Mouse (Mus musculus): ENCODE measurements around the gene Bfsp1.

Bfsp1 gene

GRCm38 (mm10) chr2:143852295-143853275 lies 10.4 kb downstream of the Bfsp1 start:
- DNase-seq, result no peak

- no peak for DNase-seq
These were observed 11.4 kb downstream of the Bfsp1 start for GRCm38 (mm10) chr2:143851354-143852221.

GRCm38 (mm10) chr2:143847291-143847690 lies 15.7 kb downstream of the Bfsp1 start:
- DNase-seq, result no peak

GRCm38 (mm10) chr2:143846799-143847198 lies 16.2 kb downstream of the Bfsp1 start:
- DNase-seq, result no peak

GRCm38 (mm10) chr2:143844779-143845178 lies 18.2 kb downstream of the Bfsp1 start:
- no peak for DNase-seq

- DNase-seq, result no peak
These were observed 21.4 kb downstream of the Bfsp1 start for GRCm38 (mm10) chr2:143841536-143841935.

GRCm38 (mm10) chr2:143840895-143841294 lies 22.1 kb downstream of the Bfsp1 start:
- DNase-seq, result no peak

- DNase-seq, result no peak
These were observed 23.5 kb downstream of the Bfsp1 start for GRCm38 (mm10) chr2:143839458-143839857.

- DNase-seq, result no peak
These were observed 24.3 kb downstream of the Bfsp1 start for GRCm38 (mm10) chr2:143838698-143839097.

GRCm38 (mm10) chr2:143837291-143837701 lies 25.7 kb downstream of the Bfsp1 start:
- peak; percentile 20 to 41 for DNase-seq

GRCm38 (mm10) chr2:143835820-143836219 lies 27.2 kb downstream of the Bfsp1 start:
- DNase-seq, result no peak

- DNase-seq, result no peak
These were observed 28.9 kb downstream of the Bfsp1 start for GRCm38 (mm10) chr2:143834082-143834481.

GRCm38 (mm10) chr2:143832721-143833120 lies 30.3 kb downstream of the Bfsp1 start:
- DNase-seq, result no peak

GRCm38 (mm10) chr2:143831645-143832044 lies 31.3 kb downstream of the Bfsp1 start:
- DNase-seq, result no peak

- DNase-seq, result no peak
These were observed 49.5 kb downstream of the Bfsp1 start for GRCm38 (mm10) chr2:143813461-143813860.

- DNase-seq, result no peak
These were observed 50.7 kb downstream of the Bfsp1 start for GRCm38 (mm10) chr2:143812262-143812661.

GRCm38 (mm10) chr2:143808789-143809188 lies 54.2 kb downstream of the Bfsp1 start:
- DNase-seq, result no peak

- no peak for DNase-seq
These were observed 55.9 kb downstream of the Bfsp1 start for GRCm38 (mm10) chr2:143806924-143807664.

GRCm38 (mm10) chr2:143806140-143806923 lies 56.6 kb downstream of the Bfsp1 start:
- DNase-seq, result no peak

GRCm38 (mm10) chr2:143801097-143801496 lies 61.9 kb downstream of the Bfsp1 start:
- DNase-seq, result no peak

- DNase-seq, result no peak
These were observed 66.5 kb downstream of the Bfsp1 start for GRCm38 (mm10) chr2:143796335-143797013.

Measured in thymus, adult 18-20 months (tissue).